ENCODE assay signal across 23 mouse cellular contexts in the genomic region with DNA sequence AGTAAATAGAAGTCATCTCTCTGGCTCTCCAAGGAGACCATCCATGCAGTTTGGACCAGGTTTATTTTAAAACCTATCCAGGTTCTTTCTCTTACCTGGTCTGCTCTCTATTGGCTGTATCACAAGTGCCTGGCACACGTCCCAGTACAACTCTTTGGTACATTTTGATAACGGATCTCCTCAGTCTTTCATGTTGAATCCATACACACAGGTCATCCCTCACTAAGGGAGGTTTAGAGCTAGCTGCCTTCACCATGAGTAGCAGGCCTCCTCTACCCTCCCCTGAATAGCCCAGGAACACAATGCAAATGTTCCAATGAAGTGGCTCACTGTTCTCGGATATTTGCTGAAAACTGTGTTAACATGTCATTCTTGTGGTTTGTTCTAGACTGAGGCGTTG.
DNase-seq lines count a peak whose midpoint lies in the region; ATAC-seq lines count a peak whose summit lies in the region.
"Had no signal": no experiment of that assay in that cellular context is flagged by ENCODE, and none has a peak within 500 bp of the region (broad histone marks: within the 10 kb centered on the region; RNA-seq: fewer than 3 reads in every experiment).

No protein-coding gene starts in this region.

- no peak overlapping the region for H3K4me3 ChIP-seq in heart, embryonic 14.5 days (ENCODE audit: control insufficient read depth in 1 of 2, insufficient read depth in 1 of 2, low read depth in 1 of 2, low read length in 2 of 2)
- no peak overlapping the region for H3K4me3 ChIP-seq in forebrain, embryonic 14.5 days (ENCODE audit: low read depth, low read length)
- H3K4me3 ChIP-seq: forebrain, embryonic 10.5 days; hindbrain, embryonic 13.5 days; layer of hippocampus, adult 2 months; limb, embryonic 13.5 days; liver, embryonic 13.5 days; megakaryocyte, embryonic 14.5 days; midbrain, embryonic 13.5 days had no signal

- no peak overlapping the region for H3K4me2 ChIP-seq in heart, embryonic 14.5 days (ENCODE audit: low read length)
- H3K4me2 ChIP-seq in forebrain, embryonic 14.5 days (ENCODE audit: low read length): no peak overlapping the region
- H3K4me2 ChIP-seq: hindbrain, embryonic 13.5 days; limb, embryonic 13.5 days; liver, embryonic 13.5 days; lung, embryonic 14.5 days; midbrain, embryonic 13.5 days had no signal

- peak overlapping the region; percentile 84 to 85 for H3K27ac ChIP-seq in heart, embryonic 14.5 days (replicated peaks in 1 of 2; ENCODE audit: control insufficient read depth in 1 of 2, insufficient read depth in 1 of 2, low read depth in 2 of 2, low read length in 2 of 2)
- no peak overlapping the region for H3K27ac ChIP-seq in forebrain, embryonic 14.5 days (ENCODE audit: low read depth, low read length)
- H3K27ac ChIP-seq: forebrain, embryonic 10.5 days; hindbrain, embryonic 13.5 days; kidney, postnatal 0 days; layer of hippocampus, adult 2 months; limb, embryonic 13.5 days; liver, embryonic 13.5 days; midbrain, embryonic 13.5 days had no signal

- DNase-seq in cerebellum, postnatal 10 days: peak; percentile 6 to 7
- DNase-seq in cerebellum, adult 9-11 months: no peak
- peak; percentile 26 for DNase-seq in heart, adult 8-10 months (ENCODE audit: low spot score)
- DNase-seq in heart, postnatal 36 days: peak; percentile 26 to 44
- no peak for DNase-seq in forebrain, embryonic 14.5 days (ENCODE audit: low spot score)
- DNase-seq in left cerebral cortex, adult 8-10 months (ENCODE audit: low spot score in 2 of 2): no peak
- DNase-seq: adrenal gland, postnatal 10 days; cerebellum, adult 18-20 months; kidney, adult 2 months; liver, embryonic 13.5 days; lung, embryonic 14.5 days; lung, postnatal 36 days; right cerebral cortex, postnatal 14 days; spleen, adult 18-20 months had no signal

- peaks cover 18 to 40% of the 10 kb centered on the region in 2 experiments for H3K4me1 ChIP-seq in heart, embryonic 14.5 days (ENCODE audit: control insufficient read depth in 2 of 2, insufficient read depth in 2 of 2, low read length in 2 of 2)
- H3K4me1 ChIP-seq in forebrain, embryonic 14.5 days (ENCODE audit: control insufficient read depth, insufficient read depth, low read length): no peaks in the 10 kb centered on the region
- H3K4me1 ChIP-seq: forebrain, embryonic 10.5 days; hindbrain, embryonic 13.5 days; limb, embryonic 13.5 days; liver, embryonic 13.5 days; midbrain, embryonic 13.5 days had no signal

- ATAC-seq in heart, embryonic 14.5 days (ENCODE audit: insufficient number of reproducible peaks, insufficient read depth, low FRiP score, low read depth): no peak
- ATAC-seq in forebrain, embryonic 14.5 days: no peak
- no peak for ATAC-seq in erythroid progenitor cell, adult 5-6 weeks (replicated peaks; ENCODE audit: low FRiP score, poor library complexity, severe bottlenecking)
- ATAC-seq: midbrain, embryonic 13.5 days had no signal

- H3K9me3 ChIP-seq in heart, embryonic 14.5 days (ENCODE audit: control insufficient read depth, low read length): no peaks in the 10 kb centered on the region
- H3K9me3 ChIP-seq in forebrain, embryonic 14.5 days (replicated peaks; ENCODE audit: control insufficient read depth, low read length): no peaks in the 10 kb centered on the region
- H3K9me3 ChIP-seq: forebrain, embryonic 10.5 days; hindbrain, embryonic 13.5 days; limb, embryonic 13.5 days; liver, embryonic 13.5 days; midbrain, embryonic 13.5 days had no signal

- no peaks in the 10 kb centered on the region for H3K36me3 ChIP-seq in heart, embryonic 14.5 days (ENCODE audit: control insufficient read depth, insufficient read depth, low read length)
- H3K36me3 ChIP-seq in forebrain, embryonic 14.5 days (ENCODE audit: control insufficient read depth, insufficient read depth, low read length): no peaks in the 10 kb centered on the region
- H3K36me3 ChIP-seq: forebrain, embryonic 10.5 days; hindbrain, embryonic 13.5 days; limb, embryonic 13.5 days; liver, embryonic 13.5 days; midbrain, embryonic 13.5 days had no signal

- H3K9ac ChIP-seq in heart, embryonic 14.5 days (ENCODE audit: low read length): no peak overlapping the region
- no peak overlapping the region for H3K9ac ChIP-seq in forebrain, embryonic 14.5 days (ENCODE audit: low read length)
- H3K9ac ChIP-seq: hindbrain, embryonic 13.5 days; limb, embryonic 13.5 days; liver, embryonic 13.5 days; lung, embryonic 14.5 days; midbrain, embryonic 13.5 days had no signal

- WGBS in heart, embryonic 14.5 days: 43% methylated on average over 4 of the region's 4 CpGs
- WGBS in forebrain, embryonic 14.5 days: 81% methylated on average over 4 of the region's 4 CpGs

- intact Hi-C loops in heart, postnatal 36 days (cut with DNase I): loop anchor here (2.0 to 5.0 kb wide), 3 partner anchors 81 to 173 kb away; no protein-coding TSS in a partner anchor

- no peaks in the 10 kb centered on the region for H3K27me3 ChIP-seq in heart, embryonic 14.5 days (ENCODE audit: control insufficient read depth, insufficient read depth, low read length)
- H3K27me3 ChIP-seq in forebrain, embryonic 14.5 days (replicated peaks; ENCODE audit: control insufficient read depth, insufficient read depth, low read length): no peaks in the 10 kb centered on the region
- H3K27me3 ChIP-seq: hindbrain, embryonic 13.5 days; limb, embryonic 13.5 days; liver, embryonic 13.5 days; midbrain, embryonic 13.5 days had no signal

Comparison
In these comparisons a context has a peak if more than half of its experiments do, and no peak if none do; other contexts are left out.
1. DNase-seq: peak in cerebellum, postnatal 10 days (2 of 2), heart, adult 8-10 months (single experiment) and heart, postnatal 36 days (2 of 2); none in cerebellum, adult 9-11 months (single experiment), forebrain, embryonic 14.5 days (single experiment) and left cerebral cortex, adult 8-10 months (0 of 2).